9 mouse cellular contexts compared by ENCODE assay signal in genomic region chr9:108065491-108066011, GRCm38 (mm10). TPM values are rescaled to one million over a fixed set of nuclear protein-coding genes. Genes with fewer than 3 reads are reported as not detected.
A peak's percentile ranks its signal among the peaks of the same experiment; 100 is the strongest.
DNase-seq lines count a peak whose midpoint lies in the region; ATAC-seq and TF ChIP-seq lines count a peak whose summit lies in the region.
"Had no signal": no experiment of that assay in that cellular context is flagged by ENCODE, and none has a peak within 500 bp of the region (broad histone marks: within the 10 kb centered on the region; RNA-seq: fewer than 3 reads in every experiment).

No protein-coding gene starts in this region.

- peak; percentile 75 for TF ChIP-seq CTCF in liver, adult 2 months (IDR thresholded peaks at IDR 0.05; ENCODE audit: low read depth, low read length)

- H3K4me1 ChIP-seq in hindbrain, embryonic 16.5 days (ENCODE audit: control insufficient read depth, insufficient read depth, low read depth, low read length), result no peaks in the 10 kb centered on the region
- no peaks in the 10 kb centered on the region for H3K4me1 ChIP-seq in liver, adult 2 months (ENCODE audit: control insufficient read depth, insufficient read depth, low read length)

- H3K27ac ChIP-seq in hindbrain, embryonic 16.5 days (ENCODE audit: low read depth, low read length), result no peak overlapping the region
- H3K27ac ChIP-seq in liver, adult 2 months (replicated peaks; ENCODE audit: insufficient read depth, low read depth, low read length), result no peak overlapping the region

- H3K4me3 ChIP-seq in hindbrain, embryonic 16.5 days (ENCODE audit: low read length), result no peak overlapping the region
- H3K4me3 ChIP-seq in liver, adult 2 months (ENCODE audit: insufficient read depth, low read depth, low read length), result no peak overlapping the region

- H3K36me3 ChIP-seq in hindbrain, embryonic 16.5 days (ENCODE audit: control insufficient read depth, insufficient read depth, low read length), result peaks cover 24% of the 10 kb centered on the region
- peaks cover 20% of the 10 kb centered on the region; the same call in 1 of the 2 replicates for H3K36me3 ChIP-seq in liver, adult 2 months (ENCODE audit: control insufficient read depth, insufficient read depth, low read length)

- TF ChIP-seq POLR2A in liver, adult 2 months (IDR thresholded peaks at IDR 0.05; ENCODE audit: extremely low read depth, insufficient read depth, low read length), result no peak

- peak; percentile 70 for DNase-seq in urinary bladder, postnatal 14 days (ENCODE audit: low spot score)
- DNase-seq in urinary bladder, postnatal 10 days (ENCODE audit: low spot score), result no peak
- peak; percentile 82 for DNase-seq in adrenal gland, postnatal 14 days
- peak; percentile 45 for DNase-seq in embryo, embryonic 9.5 days (ENCODE audit: extremely low spot score)
- no peak for DNase-seq in liver, adult 2 months (ENCODE audit: extremely low read depth, low read depth, low spot score)
- peak; percentile 79 for DNase-seq in retina, embryonic 14.5 days (ENCODE audit: low spot score)
- DNase-seq in ovary, adult 18-20 months (ENCODE audit: low spot score), result no peak

- no peak overlapping the region for H3K4me2 ChIP-seq in hindbrain, embryonic 16.5 days (ENCODE audit: low read length)

- no peaks in the 10 kb centered on the region for H3K27me3 ChIP-seq in hindbrain, embryonic 16.5 days (replicated peaks; ENCODE audit: control insufficient read depth, insufficient read depth, low read length)
- no peaks in the 10 kb centered on the region for H3K27me3 ChIP-seq in liver, adult 2 months (ENCODE audit: control insufficient read depth, insufficient read depth, low read length)

- no peaks in the 10 kb centered on the region for H3K9me3 ChIP-seq in hindbrain, embryonic 16.5 days (ENCODE audit: control insufficient read depth, low read length)

- peak; percentile 74; the same call in 1 of the 2 replicates for ATAC-seq in hindbrain, embryonic 16.5 days

- WGBS in hindbrain, embryonic 16.5 days, result 55% methylated on average over 5 of the region's 5 CpGs
- WGBS in liver, adult 2 months, result 64% methylated on average over 5 of the region's 5 CpGs

- H3K79me2 ChIP-seq in liver, adult 2 months (ENCODE audit: control insufficient read depth, insufficient read depth, low read length), result no peaks in the 10 kb centered on the region

- H3K9ac ChIP-seq in hindbrain, embryonic 16.5 days (ENCODE audit: low read depth, low read length), result no peak overlapping the region
- H3K9ac ChIP-seq in liver, adult 2 months (ENCODE audit: low read depth, low read length), result no peak overlapping the region

RNA-seq across cellular contexts. Expression of gene Amigo3, which starts 12.6 kb away (rescaled TPM):
- total RNA-seq in adrenal gland, postnatal 14 days (2021), result 4.1 and 4.4 TPM in 2 replicates
- polyA plus RNA-seq in hindbrain, embryonic 16.5 days (2015; fragmentation: Nextera tagmentation; extraction: Ambion mirVana), result 2.1 and 2.4 TPM in 2 replicates
- total RNA-seq in liver, adult 2 months (2014; rRNA removed), result 0.37 and 0.47 TPM in 2 replicates
- polyA plus RNA-seq in liver, adult 2 months (2012; rRNA removed), result 1.2 and 2.8 TPM in 2 replicates

RNA-seq across cellular contexts. Expression of gene Mst1, which starts 14.7 kb away (rescaled TPM):
- total RNA-seq in adrenal gland, postnatal 14 days (2021), result 1.4 and 20.2 TPM in 2 replicates
- polyA plus RNA-seq in hindbrain, embryonic 16.5 days (2015; fragmentation: Nextera tagmentation; extraction: Ambion mirVana), result not detected in 2 replicates
- total RNA-seq in liver, adult 2 months (2014; rRNA removed), result 143 and 177 TPM in 2 replicates
- 203 and 264 TPM in 2 replicates for polyA plus RNA-seq in liver, adult 2 months (2012; rRNA removed)
- total RNA-seq: neutrophil, adult 5-6 weeks had no signal

RNA-seq across cellular contexts. Expression of gene Gmppb, which starts 16.5 kb away (rescaled TPM):
- 20.2 and 20.9 TPM in 2 replicates for total RNA-seq in adrenal gland, postnatal 14 days (2021)
- polyA plus RNA-seq in hindbrain, embryonic 16.5 days (2015; fragmentation: Nextera tagmentation; extraction: Ambion mirVana), result 25.1 and 25.7 TPM in 2 replicates
- 14.0 and 54.7 TPM in 2 replicates for total RNA-seq in liver, adult 2 months (2014; rRNA removed)
- 16.5 and 21.4 TPM in 2 replicates for polyA plus RNA-seq in liver, adult 2 months (2012; rRNA removed)

RNA-seq across cellular contexts. Expression of gene Rnf123, which starts 17.6 kb away (rescaled TPM):
- 54.2 and 66.6 TPM in 2 replicates for total RNA-seq in adrenal gland, postnatal 14 days (2021)
- 47.6 and 53.9 TPM in 2 replicates for polyA plus RNA-seq in hindbrain, embryonic 16.5 days (2015; fragmentation: Nextera tagmentation; extraction: Ambion mirVana)
- total RNA-seq in liver, adult 2 months (2014; rRNA removed), result 19.6 and 29.6 TPM in 2 replicates
- 79.8 and 97.5 TPM in 2 replicates for polyA plus RNA-seq in liver, adult 2 months (2012; rRNA removed)

RNA-seq across cellular contexts. Expression of gene Apeh, which starts 28.9 kb away (rescaled TPM):
- 76.2 and 76.5 TPM in 2 replicates for total RNA-seq in adrenal gland, postnatal 14 days (2021)
- 58.6 and 60.9 TPM in 2 replicates for polyA plus RNA-seq in hindbrain, embryonic 16.5 days (2015; fragmentation: Nextera tagmentation; extraction: Ambion mirVana)
- total RNA-seq in liver, adult 2 months (2014; rRNA removed), result 53.3 and 54.3 TPM in 2 replicates
- 89.0 and 116 TPM in 2 replicates for polyA plus RNA-seq in liver, adult 2 months (2012; rRNA removed)

Comparison
In these comparisons a context has a peak if more than half of its experiments do, and no peak if none do; other contexts are left out.
1. DNase-seq: peak in urinary bladder, postnatal 14 days (single experiment), adrenal gland, postnatal 14 days (single experiment), embryo, embryonic 9.5 days (single experiment) and retina, embryonic 14.5 days (single experiment); none in urinary bladder, postnatal 10 days (single experiment), liver, adult 2 months (single experiment) and ovary, adult 18-20 months (single experiment).